15 mouse cellular contexts compared by ENCODE assay signal in the genomic region with DNA sequence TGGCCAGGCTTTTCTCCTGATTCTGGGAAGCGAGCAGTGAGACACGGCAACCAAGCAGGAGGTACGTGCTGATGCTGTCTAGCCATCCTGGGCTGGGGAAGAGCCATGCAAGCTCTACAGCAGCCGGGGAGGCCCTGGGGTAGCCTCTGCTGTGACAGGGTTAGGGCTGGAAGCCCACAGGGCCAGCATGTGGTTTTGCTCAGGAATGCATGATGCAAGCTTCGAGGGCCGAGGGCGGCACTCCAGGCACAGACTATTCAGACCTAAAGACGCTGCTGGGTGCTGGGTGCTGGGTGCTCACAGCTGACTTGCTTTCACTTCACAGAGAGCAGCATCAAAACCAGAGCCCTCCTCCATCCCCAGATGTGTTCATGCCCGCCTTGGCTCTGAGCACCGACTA.
"Had no signal": no experiment of that assay in that cellular context is flagged by ENCODE, and none has a peak within 500 bp of the region (broad histone marks: within the 10 kb centered on the region; RNA-seq: fewer than 3 reads in every experiment).

No protein-coding gene starts in this region.

- ATAC-seq: liver, embryonic 12.5 days had no signal

- H3K27me3 ChIP-seq: midbrain, embryonic 13.5 days; neural tube, embryonic 12.5 days; stomach, embryonic 15.5 days had no signal

- H3K36me3 ChIP-seq: kidney, embryonic 15.5 days; limb, embryonic 15.5 days; liver, embryonic 12.5 days; midbrain, embryonic 13.5 days; neural tube, embryonic 12.5 days; stomach, embryonic 15.5 days had no signal

- H3K4me2 ChIP-seq: limb, embryonic 15.5 days; liver, embryonic 12.5 days; lung, embryonic 14.5 days; midbrain, embryonic 13.5 days; stomach, embryonic 15.5 days had no signal

- H3K4me3 ChIP-seq: kidney, embryonic 15.5 days; limb, embryonic 15.5 days; liver, embryonic 12.5 days; midbrain, embryonic 13.5 days; neural tube, embryonic 12.5 days; stomach, embryonic 15.5 days had no signal

- H3K9me3 ChIP-seq: kidney, embryonic 15.5 days; limb, embryonic 15.5 days; liver, embryonic 12.5 days; midbrain, embryonic 13.5 days; neural tube, embryonic 12.5 days; stomach, embryonic 15.5 days had no signal

- DNase-seq: kidney, adult 2 months; kidney, postnatal 14 days; lung, embryonic 14.5 days; lung, postnatal 10 days; lung, postnatal 4 days; right cerebral cortex, postnatal 4 days; spleen, adult 18-20 months; thymus, adult 2 months; thymus, postnatal 25 days had no signal

- H3K27ac ChIP-seq: limb, embryonic 15.5 days; liver, embryonic 12.5 days; neural tube, embryonic 12.5 days; stomach, embryonic 15.5 days had no signal

- H3K9ac ChIP-seq: kidney, embryonic 15.5 days; limb, embryonic 15.5 days; liver, embryonic 12.5 days; lung, embryonic 14.5 days; midbrain, embryonic 13.5 days; neural tube, embryonic 12.5 days; stomach, embryonic 15.5 days had no signal
